Mouse (Mus musculus): ENCODE measurements around the gene Rin3.

DNA sequence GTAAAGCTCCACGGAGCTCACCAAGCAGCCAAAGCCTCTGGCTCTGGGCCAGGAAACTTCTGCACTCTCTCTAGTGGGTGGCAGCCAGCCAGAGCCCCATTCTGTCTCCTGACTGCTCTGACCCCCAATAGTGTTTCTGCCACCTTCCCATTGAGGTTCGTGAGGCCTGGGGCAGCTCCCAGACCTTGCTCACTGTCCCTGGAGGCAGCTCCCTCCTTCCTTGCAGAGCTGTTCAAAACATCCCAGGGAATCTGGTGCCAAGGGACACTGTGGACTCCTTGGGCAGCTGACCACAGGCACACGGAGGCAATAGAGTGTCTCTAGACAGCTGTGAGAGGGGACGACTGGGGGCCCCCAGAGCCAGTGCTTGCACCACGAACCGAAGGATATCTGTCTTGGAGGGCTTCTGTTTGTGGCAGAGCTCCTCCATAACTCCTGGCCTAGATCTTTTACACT is 25.2 kb downstream of the Rin3 start:
- TF ChIP-seq CTCF (IDR thresholded peaks at IDR 0.05; ENCODE audit: control insufficient read depth, insufficient read depth, low read length) = no peak
- TF ChIP-seq POLR2A (IDR thresholded peaks at IDR 0.05; ENCODE audit: borderline replicate concordance, control insufficient read depth, low read depth, low read length) = no peak
